Mouse (Mus musculus) intestine, embryonic 16.5 days (tissue): ENCODE measurements around the gene Phf1. TPM values are rescaled to one million over a fixed set of nuclear protein-coding genes. Genes with fewer than 3 reads are reported as not detected.

ENCODE experiments used
- ATAC-seq: fragments of 200-750 bp; cut with Nextera tagmentation; 2 replicates; pipeline ENCODE4 v1.8.0; 2017; ENCODE audit warnings: moderate TSS enrichment, moderate library complexity
- H3K27ac ChIP-seq: fragments of 300-500 bp; sonication (generic); 2 replicates; pipeline ENCODE4 v1.5.1; 2014; ENCODE audit warnings: mild to moderate bottlenecking, low read length
- H3K27me3 ChIP-seq: fragments of 300-500 bp; sonication (generic); replicated peaks from 2 replicates; pipeline ENCODE4 v1.6.1; 2014; ENCODE audit warnings: low read length, control low read depth, mixed read lengths; ENCODE audit not compliant: control insufficient read depth, insufficient read depth
- H3K36me3 ChIP-seq: fragments of 300-500 bp; sonication (generic); 2 replicates; pipeline ENCODE4 v1.6.1; 2014; ENCODE audit warnings: low read length, control low read depth; ENCODE audit not compliant: control insufficient read depth, insufficient read depth
- H3K4me1 ChIP-seq: fragments of 300-500 bp; sonication (generic); 2 replicates; pipeline ENCODE4 v1.6.1; 2014; ENCODE audit warnings: low read length, control low read depth, mixed read lengths; ENCODE audit not compliant: control insufficient read depth, insufficient read depth
- H3K4me2 ChIP-seq: fragments of 300-500 bp; sonication (generic); 2 replicates; pipeline ENCODE4 v1.6.1; 2014; ENCODE audit warnings: low read depth, low read length, control low read depth
- H3K4me3 ChIP-seq: fragments of 300-500 bp; sonication (generic); 2 replicates; pipeline ENCODE4 v1.5.1; 2014; ENCODE audit warnings: mild to moderate bottlenecking, low read length
- H3K9ac ChIP-seq: fragments of 300-500 bp; sonication (generic); 2 replicates; pipeline ENCODE4 v1.6.1; 2014; ENCODE audit warnings: low read depth, low read length
- H3K9me3 ChIP-seq: fragments of 300-500 bp; sonication (generic); 2 replicates; pipeline ENCODE4 v1.6.1; 2016; ENCODE audit warnings: low read length, control low read depth; ENCODE audit not compliant: control insufficient read depth
- WGBS: fragments of 180-500 bp; shearing (Covaris S2); extraction: QIAGEN DNeasy Blood & Tissue Kit; methylation state at CpG from one replicate; pipeline ENCODE4 v1.1.7; 2014; 5-methylcytosine and 5-hydroxymethylcytosine counted together
- microRNA-seq: library from miRNA; unstranded; fragments of <30 nt; microRNA quantifications from one replicate; pipeline ENCODE4, GENCODE M21; 2016
- polyA plus RNA-seq: library from polyadenylated mRNA; unstranded; fragments of >200 nt; fragmentation: Nextera tagmentation; extraction: Ambion mirVana; gene quantifications from 2 replicates; pipeline ENCODE4 v1.2.1, GENCODE M21; 2015

Phf1 gene
- polyA plus RNA-seq, 1 experiment from 2014 or later, result 6.8 TPM

- no peak overlapping the region for H3K27ac ChIP-seq
- H3K27me3 ChIP-seq, result no peaks in the 10 kb centered on the region
- WGBS, result 74% methylated on average over 2 of the region's 2 CpGs
- peaks cover 7% of the 10 kb centered on the region for H3K4me1 ChIP-seq
- no peaks in the 10 kb centered on the region for H3K9me3 ChIP-seq
- H3K36me3 ChIP-seq, result peaks cover 2% of the 10 kb centered on the region
- no peak overlapping the region for H3K4me2 ChIP-seq
- no peak overlapping the region for H3K9ac ChIP-seq
- ATAC-seq, result no peak
- no peak overlapping the region for H3K4me3 ChIP-seq
Observed at GRCm38 (mm10) chr17:26979426-26979825, 46.6 kb downstream of the Phf1 start.

- H3K4me3 ChIP-seq, result no peak overlapping the region
- ATAC-seq, result no peak
- H3K4me2 ChIP-seq, result no peak overlapping the region
- H3K4me1 ChIP-seq, result peaks cover 2% of the 10 kb centered on the region
- no peak overlapping the region for H3K9ac ChIP-seq
- H3K27ac ChIP-seq, result no peak overlapping the region
- H3K36me3 ChIP-seq, result peaks cover 2% of the 10 kb centered on the region
- WGBS, result 68% methylated on average over 2 of the region's 2 CpGs
- H3K27me3 ChIP-seq, result no peaks in the 10 kb centered on the region
- H3K9me3 ChIP-seq, result no peaks in the 10 kb centered on the region
Observed at GRCm38 (mm10) chr17:26981050-26981449, 48.2 kb downstream of the Phf1 start.

- ATAC-seq, result no peak
- 83% methylated on average over 4 of the region's 4 CpGs for WGBS
- no peak overlapping the region for H3K27ac ChIP-seq
Observed at GRCm38 (mm10) chr17:26983382-26983781, 50.5 kb downstream of the Phf1 start.

GRCm38 (mm10) chr17:26985503-26986179 is 52.8 kb downstream of the Phf1 start:
- no peaks in the 10 kb centered on the region for H3K27me3 ChIP-seq
- H3K27ac ChIP-seq, result no peak overlapping the region
- 0 out of 2 replicates have a peak, but pooled peaks cover 3% of the 10 kb centered on the region for H3K4me1 ChIP-seq
- 64% methylated on average over 10 of the region's 10 CpGs for WGBS
- H3K4me3 ChIP-seq, result no peak overlapping the region
- H3K9me3 ChIP-seq, result no peaks in the 10 kb centered on the region
- no peak overlapping the region for H3K4me2 ChIP-seq
- no peaks in the 10 kb centered on the region; the same call in 1 of the 2 replicates for H3K36me3 ChIP-seq
- H3K9ac ChIP-seq, result no peak overlapping the region
- no peak for ATAC-seq

More at GRCm38 (mm10) chr17:26983382-26983781, 50.5 kb downstream of the Phf1 start:
- Histone ChIP-seq H3K9me3 (no peaks in the 10 kb centered on the region), H3K36me3 (no peaks in the 10 kb centered on the region; the same call in 1 of the 2 replicates), H3K4me2 (no peak overlapping the region), H3K4me3 (no peak overlapping the region), H3K27me3 (no peaks in the 10 kb centered on the region), H3K4me1 (no peaks in the 10 kb centered on the region), H3K9ac (no peak overlapping the region)

Small RNA genes lying within 50 kb of the gene (microRNA-seq; reads per million reads assigned to microRNA genes)
- gene Gm27775 (not detected), gene Mir3083 (not detected), gene Mir6968 (not detected)

Other genes starting within 250 kb of the Phf1 start
- 8.1 and 9.4 TPM in 2 replicates for gene Crebrf, start 217.4 kb upstream of the Phf1 start, polyA plus RNA-seq
- 47.6 and 52.0 TPM in 2 replicates for gene Bnip1, start 152.0 kb upstream of the Phf1 start, polyA plus RNA-seq
- gene Nkx2-5, start 88.0 kb upstream of the Phf1 start, polyA plus RNA-seq, result 0.09 TPM in 1 of 2 replicates, not detected in the other
- gene Kifc5b, start 16.0 kb upstream of the Phf1 start, polyA plus RNA-seq, result 5.3 and 6.5 TPM in 2 replicates
- gene Cuta, start 6.5 kb downstream of the Phf1 start, polyA plus RNA-seq, result 294 and 314 TPM in 2 replicates
- 0.66 and 1.1 TPM in 2 replicates for gene Syngap1, start 8.2 kb downstream of the Phf1 start, polyA plus RNA-seq
- 13.8 and 14.8 TPM in 2 replicates for gene Zbtb9, start 40.1 kb downstream of the Phf1 start, polyA plus RNA-seq
- 8.5 and 10.3 TPM in 2 replicates for gene Bak1, start 96.0 kb downstream of the Phf1 start, polyA plus RNA-seq
- 12.1 and 16.5 TPM in 2 replicates for gene Itpr3, start 124.3 kb downstream of the Phf1 start, polyA plus RNA-seq
- gene Uqcc2, start 200.9 kb downstream of the Phf1 start, polyA plus RNA-seq, result 238 and 255 TPM in 2 replicates
- 0.09 and 0.11 TPM in 2 replicates for gene Ip6k3, start 234.7 kb downstream of the Phf1 start, polyA plus RNA-seq